Mouse (Mus musculus) limb, embryonic 15.5 days (tissue): Measurements from ENCODE around the gene Tmem259. TPM values are rescaled to one million over a fixed set of nuclear protein-coding genes. Genes with fewer than 3 reads are reported as not detected.

Source experiments
- ATAC-seq: fragments of 200-750 bp; cut with Nextera tagmentation; 2 replicates; pipeline ENCODE4 v1.8.0; 2017; ENCODE audit warnings: low read depth, moderate TSS enrichment; ENCODE audit not compliant: insufficient number of reproducible peaks, low FRiP score, low TSS enrichment
- H3K27ac ChIP-seq: fragments of 300-500 bp; sonication (generic); 2 replicates; pipeline ENCODE4 v1.5.1; 2015; ENCODE audit warnings: moderate library complexity, mild to moderate bottlenecking, inconsistent platforms
- H3K27me3 ChIP-seq: fragments of 300-500 bp; sonication (generic); 2 replicates; pipeline ENCODE4 v1.6.1; 2015; ENCODE audit warnings: inconsistent platforms
- H3K36me3 ChIP-seq: fragments of 300-500 bp; sonication (generic); 2 replicates; pipeline ENCODE4 v1.6.1; 2015; ENCODE audit warnings: inconsistent platforms
- H3K4me1 ChIP-seq: fragments of 300-500 bp; sonication (generic); 2 replicates; pipeline ENCODE4 v1.6.1; 2015; ENCODE audit warnings: inconsistent platforms
- H3K4me2 ChIP-seq: fragments of 300-500 bp; sonication (generic); 2 replicates; pipeline ENCODE4 v1.6.1; 2015; ENCODE audit warnings: mild to moderate bottlenecking, inconsistent platforms
- H3K4me3 ChIP-seq: fragments of 300-500 bp; sonication (generic); 2 replicates; pipeline ENCODE4 v1.5.1; 2015; ENCODE audit warnings: mild to moderate bottlenecking, inconsistent platforms
- H3K9ac ChIP-seq: fragments of 300-500 bp; sonication (generic); 2 replicates; pipeline ENCODE4 v1.6.1; 2015; ENCODE audit warnings: inconsistent platforms
- H3K9me3 ChIP-seq: fragments of 300-500 bp; sonication (generic); 2 replicates; pipeline ENCODE4 v1.6.1; 2016; ENCODE audit warnings: inconsistent platforms
- WGBS: fragments of 180-500 bp; shearing (Covaris S2); methylation state at CpG from one replicate; pipeline ENCODE4 v1.1.7; 2015; 5-methylcytosine and 5-hydroxymethylcytosine counted together
- polyA plus RNA-seq: library from polyadenylated mRNA; unstranded; fragments of >200 nt; fragmentation: Nextera tagmentation; extraction: Ambion mirVana; gene quantifications from 2 replicates; pipeline ENCODE4 v1.2.1, GENCODE M21; 2015

The Tmem259 gene
- polyA plus RNA-seq, 1 experiment from 2014 or later = 20.1 TPM

GRCm38 (mm10) chr10:80014484-80015290, 30.6 kb upstream of the Tmem259 start:
- WGBS = 16% methylated on average over 28 of the region's 28 CpGs
- no peak overlapping the region for H3K27ac ChIP-seq
- H3K36me3 ChIP-seq = peaks cover 12% of the 10 kb centered on the region
- H3K9ac ChIP-seq = no peak overlapping the region
- no peak overlapping the region for H3K4me2 ChIP-seq
- H3K4me1 ChIP-seq = peaks cover 25% of the 10 kb centered on the region
- ATAC-seq = no peak
- peaks cover 10% of the 10 kb centered on the region; the same call in 1 of the 2 replicates for H3K9me3 ChIP-seq
- peaks cover 54% of the 10 kb centered on the region for H3K27me3 ChIP-seq
- no peak overlapping the region for H3K4me3 ChIP-seq

GRCm38 (mm10) chr10:80013609-80014008, 29.5 kb upstream of the Tmem259 start:
- no peak overlapping the region for H3K9ac ChIP-seq
- 30% methylated on average over 25 of the region's 25 CpGs for WGBS
- no peak overlapping the region for H3K4me2 ChIP-seq
- no peak for ATAC-seq
- no peak overlapping the region for H3K27ac ChIP-seq
- peaks cover 54% of the 10 kb centered on the region for H3K27me3 ChIP-seq
- H3K4me3 ChIP-seq = no peak overlapping the region
- peaks cover 14% of the 10 kb centered on the region for H3K4me1 ChIP-seq
- H3K36me3 ChIP-seq = peaks cover 13% of the 10 kb centered on the region
- peaks cover 10% of the 10 kb centered on the region; the same call in 1 of the 2 replicates for H3K9me3 ChIP-seq

GRCm38 (mm10) chr10:80011740-80012139, 27.6 kb upstream of the Tmem259 start:
- 83% methylated on average over 6 of the region's 6 CpGs for WGBS
- Histone ChIP-seq H3K36me3 (peaks cover 15% of the 10 kb centered on the region), H3K9me3 (peaks cover 10% of the 10 kb centered on the region; the same call in 1 of the 2 replicates), H3K4me1 (peaks cover 13% of the 10 kb centered on the region; the same call in 1 of the 2 replicates), H3K4me3 (no peak overlapping the region), H3K9ac (no peak overlapping the region), H3K27me3 (peaks cover 52% of the 10 kb centered on the region), H3K4me2 (no peak overlapping the region), H3K27ac (no peak overlapping the region)
- ATAC-seq = no peak

- no peak overlapping the region for H3K9ac ChIP-seq
- peaks cover 12% of the 10 kb centered on the region for H3K4me1 ChIP-seq
- no peak overlapping the region for H3K4me2 ChIP-seq
- H3K27ac ChIP-seq = no peak overlapping the region
- H3K4me3 ChIP-seq = no peak overlapping the region
- 87% methylated on average over 8 of the region's 8 CpGs for WGBS
- no peak for ATAC-seq
- 0 out of 2 replicates have a peak, but pooled peaks cover 3% of the 10 kb centered on the region for H3K36me3 ChIP-seq
- peaks cover 27% of the 10 kb centered on the region for H3K27me3 ChIP-seq
- no peaks in the 10 kb centered on the region for H3K9me3 ChIP-seq
Measured at GRCm38 (mm10) chr10:80004233-80004705, 20.1 kb upstream of the Tmem259 start.

- no peak for ATAC-seq
- 0 out of 2 replicates have a peak overlapping the region, but pooled peaks have one; percentile 43 for H3K27ac ChIP-seq
- peaks cover 28% of the 10 kb centered on the region for H3K27me3 ChIP-seq
- WGBS = 59% methylated on average over 9 of the region's 9 CpGs
- H3K36me3 ChIP-seq = 0 out of 2 replicates have a peak, but pooled peaks cover 1% of the 10 kb centered on the region
- no peak overlapping the region for H3K4me3 ChIP-seq
- no peak overlapping the region for H3K9ac ChIP-seq
- H3K4me2 ChIP-seq = no peak overlapping the region
- H3K4me1 ChIP-seq = peaks cover 12% of the 10 kb centered on the region
- H3K9me3 ChIP-seq = no peaks in the 10 kb centered on the region
Measured at GRCm38 (mm10) chr10:80003374-80004232, 19.5 kb upstream of the Tmem259 start.

GRCm38 (mm10) chr10:80002829-80003228, 18.7 kb upstream of the Tmem259 start:
- ATAC-seq = no peak
- Histone ChIP-seq H3K27me3 (peaks cover 32% of the 10 kb centered on the region), H3K4me3 (no peak overlapping the region), H3K4me2 (no peak overlapping the region), H3K4me1 (peaks cover 19% of the 10 kb centered on the region), H3K9me3 (no peaks in the 10 kb centered on the region), H3K9ac (no peak overlapping the region), H3K36me3 (no peaks in the 10 kb centered on the region), H3K27ac (peak overlapping the region; percentile 9; the same call in 1 of the 2 replicates)
- 34% methylated on average over 21 of the region's 21 CpGs for WGBS

GRCm38 (mm10) chr10:80001945-80002344, 17.8 kb upstream of the Tmem259 start:
- H3K4me3 ChIP-seq = no peak overlapping the region
- H3K27ac ChIP-seq = no peak overlapping the region
- H3K27me3 ChIP-seq = peaks cover 38% of the 10 kb centered on the region

GRCm38 (mm10) chr10:79997819-79998218, 13.7 kb upstream of the Tmem259 start:
- Histone ChIP-seq H3K27me3 (peaks cover 32% of the 10 kb centered on the region), H3K4me1 (peaks cover 24% of the 10 kb centered on the region), H3K4me3 (peak overlapping the region; percentile 51), H3K27ac (no peak overlapping the region), H3K9ac (no peak overlapping the region), H3K36me3 (peaks cover 24% of the 10 kb centered on the region), H3K9me3 (no peaks in the 10 kb centered on the region), H3K4me2 (peak overlapping the region; percentile 88)
- 9% methylated on average over 15 of the region's 15 CpGs for WGBS
- no peak for ATAC-seq

More at GRCm38 (mm10) chr10:80001945-80002344, 17.8 kb upstream of the Tmem259 start:
- no peaks in the 10 kb centered on the region for H3K36me3 ChIP-seq
- H3K4me2 ChIP-seq = no peak overlapping the region
- WGBS = 71% methylated on average over 9 of the region's 9 CpGs
- ATAC-seq = peak; percentile 31; the same call in 1 of the 2 replicates
- peaks cover 28% of the 10 kb centered on the region for H3K4me1 ChIP-seq
- H3K9ac ChIP-seq = no peak overlapping the region
- H3K9me3 ChIP-seq = no peaks in the 10 kb centered on the region

- peak; percentile 55; the same call in 1 of the 2 replicates for ATAC-seq
- peaks cover 19% of the 10 kb centered on the region for H3K4me1 ChIP-seq
- H3K9me3 ChIP-seq = no peaks in the 10 kb centered on the region
- H3K4me3 ChIP-seq = peak overlapping the region; percentile 51
- H3K27me3 ChIP-seq = peaks cover 26% of the 10 kb centered on the region
- H3K36me3 ChIP-seq = peaks cover 30% of the 10 kb centered on the region
- peak overlapping the region; percentile 88 for H3K4me2 ChIP-seq
- H3K27ac ChIP-seq = peak overlapping the region; percentile 54; the same call in 1 of the 2 replicates
- no peak overlapping the region for H3K9ac ChIP-seq
- under 1% methylated on average over 35 of the region's 35 CpGs for WGBS
Measured at GRCm38 (mm10) chr10:79997034-79997760, 13.1 kb upstream of the Tmem259 start.

- peak; percentile 74 for ATAC-seq
- peak within 1 kb of the TSS; percentile 54 for H3K27ac ChIP-seq
- peak within 1 kb of the TSS; percentile 88 for H3K4me2 ChIP-seq
- WGBS = under 1% methylated on average over 34 of the region's 34 CpGs
- H3K4me1 ChIP-seq = peaks cover 19% of the 10 kb centered on the region
- peak within 1 kb of the TSS; percentile 35; the same call in 1 of the 2 replicates for H3K9ac ChIP-seq
- peaks cover 38% of the 10 kb centered on the region for H3K36me3 ChIP-seq
- H3K4me3 ChIP-seq = peak within 1 kb of the TSS; percentile 51
- no peaks in the 10 kb centered on the region for H3K9me3 ChIP-seq
- peaks cover 19% of the 10 kb centered on the region; the same call in 1 of the 2 replicates for H3K27me3 ChIP-seq
Measured at GRCm38 (mm10) chr10:79996272-79997033, 12.3 kb upstream of the Tmem259 start, which contains the start of gene Abca7. Gene Abca7, plus strand, starts transcription at chr10:79996494.
